20 mouse cellular contexts compared by ENCODE assay signal in the genomic region with DNA sequence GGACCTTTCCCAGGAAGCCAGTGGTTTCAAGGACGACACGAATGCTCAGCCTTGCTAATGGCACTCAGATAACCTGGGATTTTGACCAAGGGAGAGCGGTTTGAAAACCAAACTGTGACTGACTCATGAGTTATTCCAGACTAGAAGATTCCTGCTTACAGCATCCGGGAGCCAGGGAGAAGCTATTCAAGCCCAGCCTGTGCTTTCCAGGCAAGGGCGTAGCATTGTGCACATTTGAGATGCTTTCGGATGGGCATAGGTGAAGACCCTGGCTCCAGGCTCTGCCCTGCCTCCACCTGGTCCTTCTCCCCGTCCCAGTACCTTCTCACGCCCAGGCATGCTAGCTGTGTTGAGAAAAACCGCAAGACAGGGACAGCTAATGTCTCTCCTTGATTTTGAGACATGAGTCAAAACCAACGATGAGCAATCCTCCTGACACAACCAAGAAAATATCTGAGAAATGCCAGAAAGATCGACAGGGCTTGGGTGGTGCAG.
DNase-seq lines count a peak whose midpoint lies in the region; ATAC-seq and TF ChIP-seq lines count a peak whose summit lies in the region.
"Had no signal": no experiment of that assay in that cellular context is flagged by ENCODE, and none has a peak within 500 bp of the region (broad histone marks: within the 10 kb centered on the region; RNA-seq: fewer than 3 reads in every experiment).

No protein-coding gene starts in this region.

- TF ChIP-seq CTCF in embryonic fibroblast, embryonic 13.5 days (IDR thresholded peaks at IDR 0.05; ENCODE audit: borderline replicate concordance, insufficient read depth, low read length): no peak

- H3K4me1 ChIP-seq in embryonic fibroblast, embryonic 13.5 days (ENCODE audit: control insufficient read depth, insufficient read depth, low read length): peaks cover 9% of the 10 kb centered on the region
- H3K4me1 ChIP-seq: embryonic facial prominence, embryonic 12.5 days; forebrain, embryonic 12.5 days; intestine, embryonic 15.5 days; limb, embryonic 12.5 days; liver, embryonic 15.5 days; midbrain, embryonic 12.5 days; neural tube, embryonic 15.5 days had no signal

- H3K4me3 ChIP-seq in embryonic fibroblast, embryonic 13.5 days (ENCODE audit: insufficient read depth, low read length): no peak overlapping the region
- H3K4me3 ChIP-seq: embryonic facial prominence, embryonic 12.5 days; erythroblast, embryonic 14.5 days; forebrain, embryonic 12.5 days; hindbrain, embryonic 12.5 days; intestine, embryonic 15.5 days; layer of hippocampus, adult 2 months; left cerebral cortex, adult 2 months; limb, embryonic 12.5 days; liver, embryonic 15.5 days; midbrain, embryonic 12.5 days; neural tube, embryonic 15.5 days; stomach, embryonic 15.5 days had no signal

- TF ChIP-seq POLR2A in embryonic fibroblast, embryonic 13.5 days (IDR thresholded peaks at IDR 0.05; ENCODE audit: low read depth, low read length): no peak

- no peak for ATAC-seq in monocyte, adult 5-6 weeks (replicated peaks; ENCODE audit: insufficient number of reproducible peaks, low FRiP score, low TSS enrichment, poor library complexity, severe bottlenecking)

- peak overlapping the region; percentile 87 for H3K27ac ChIP-seq in embryonic fibroblast, embryonic 13.5 days (ENCODE audit: insufficient read depth, low read length)
- H3K27ac ChIP-seq: embryonic facial prominence, embryonic 12.5 days; forebrain, embryonic 12.5 days; hindbrain, embryonic 12.5 days; hindbrain, postnatal 0 days; intestine, embryonic 15.5 days; layer of hippocampus, adult 2 months; left cerebral cortex, adult 2 months; limb, embryonic 12.5 days; liver, embryonic 15.5 days; midbrain, embryonic 12.5 days; neural tube, embryonic 15.5 days; stomach, embryonic 15.5 days had no signal

- peak; percentile 74 for DNase-seq in adrenal gland, adult 2 months
- DNase-seq in adrenal gland, postnatal 25 days: no peak
- DNase-seq in 3134 (ENCODE audit: extremely low read depth, insufficient read length, low spot score): peak; percentile 92
- peak; percentile 72 for DNase-seq in Muller cell, postnatal 12 days (ENCODE audit: inconsistent ontology term)
- no peak for DNase-seq in urinary bladder, adult 2 months (ENCODE audit: low spot score)

Comparison
In these comparisons a context has a peak if more than half of its experiments do, and no peak if none do; other contexts are left out.
1. DNase-seq: peak in adrenal gland, adult 2 months (single experiment), 3134 (single experiment) and Muller cell, postnatal 12 days (single experiment); none in adrenal gland, postnatal 25 days (single experiment) and urinary bladder, adult 2 months (single experiment).